8 mouse cellular contexts compared by ENCODE assay signal in genomic region chr2:30707099-30708000, GRCm38 (mm10).
A peak's percentile ranks its signal among the peaks of the same experiment; 100 is the strongest.
DNase-seq lines count a peak whose midpoint lies in the region; ATAC-seq and TF ChIP-seq lines count a peak whose summit lies in the region.

No protein-coding gene starts in this region.

- no peak for TF ChIP-seq CTCF in testis, adult 2 months (IDR thresholded peaks at IDR 0.05; ENCODE audit: control insufficient read depth, insufficient read depth, insufficient replicate concordance, low read depth, low read length)

- no peaks in the 10 kb centered on the region for H3K36me3 ChIP-seq in testis, adult 2 months (ENCODE audit: control insufficient read depth, insufficient read depth, low read length)
- no peaks in the 10 kb centered on the region for H3K36me3 ChIP-seq in intestine, embryonic 15.5 days
- H3K36me3 ChIP-seq in liver, embryonic 16.5 days (ENCODE audit: control insufficient read depth, insufficient read depth) = no peaks in the 10 kb centered on the region
- H3K36me3 ChIP-seq in neural tube, embryonic 15.5 days = no peaks in the 10 kb centered on the region

- no peak; the same call in 1 of the 2 replicates for TF ChIP-seq POLR2A in testis, adult 2 months (IDR thresholded peaks at IDR 0.05; ENCODE audit: control insufficient read depth, low read depth, low read length)

- peak overlapping the region; percentile 68 for H3K9ac ChIP-seq in intestine, embryonic 15.5 days
- peak overlapping the region; percentile 45; the same call in 1 of the 2 replicates for H3K9ac ChIP-seq in liver, embryonic 16.5 days (ENCODE audit: low read depth, low read length)
- H3K9ac ChIP-seq in neural tube, embryonic 15.5 days (replicated peaks) = peak overlapping the region; percentile 49

- peak; percentile 57 for ATAC-seq in common myeloid progenitor, adult 5-6 weeks (replicated peaks; ENCODE audit: low read depth, poor library complexity, severe bottlenecking)
- peak; percentile 39 for ATAC-seq in intestine, embryonic 15.5 days
- peak; percentile 50 for ATAC-seq in liver, embryonic 16.5 days (ENCODE audit: low read depth)
- ATAC-seq in neural tube, embryonic 15.5 days (ENCODE audit: low FRiP score) = peak; percentile 28

- WGBS in intestine, embryonic 15.5 days = 5% methylated on average over 44 of the region's 44 CpGs
- 5% methylated on average over 44 of the region's 44 CpGs for WGBS in liver, embryonic 16.5 days (ENCODE audit: insufficient replicate concordance)
- 5% methylated on average over 44 of the region's 44 CpGs for WGBS in neural tube, embryonic 15.5 days

- no peaks in the 10 kb centered on the region for H3K27me3 ChIP-seq in testis, adult 2 months (ENCODE audit: control insufficient read depth, insufficient read depth, low read length)
- no peaks in the 10 kb centered on the region for H3K27me3 ChIP-seq in intestine, embryonic 15.5 days (replicated peaks)
- peaks cover 50% of the 10 kb centered on the region for H3K27me3 ChIP-seq in liver, embryonic 16.5 days (ENCODE audit: control insufficient read depth, insufficient read depth, low read depth, low read length)
- H3K27me3 ChIP-seq in neural tube, embryonic 15.5 days (replicated peaks) = no peaks in the 10 kb centered on the region

- H3K4me1 ChIP-seq in testis, adult 2 months (ENCODE audit: control insufficient read depth, insufficient read depth, low read length) = peaks cover 32% of the 10 kb centered on the region
- peaks cover 47% of the 10 kb centered on the region for H3K4me1 ChIP-seq in intestine, embryonic 15.5 days (replicated peaks)
- peaks cover 5% of the 10 kb centered on the region for H3K4me1 ChIP-seq in liver, embryonic 16.5 days (ENCODE audit: control insufficient read depth, low read depth, low read length)
- peaks cover 59% of the 10 kb centered on the region for H3K4me1 ChIP-seq in neural tube, embryonic 15.5 days

- no peak for DNase-seq in testis, postnatal 14 days (ENCODE audit: low spot score)
- peak; percentile 99 for DNase-seq in heart, adult 11 months
- no peak for DNase-seq in right cerebral cortex, postnatal 36 days (ENCODE audit: low spot score in 2 of 2)

- H3K4me2 ChIP-seq in intestine, embryonic 15.5 days (replicated peaks) = peak overlapping the region; percentile 90
- peak overlapping the region; percentile 74 for H3K4me2 ChIP-seq in liver, embryonic 16.5 days (ENCODE audit: low read depth, low read length)
- H3K4me2 ChIP-seq in neural tube, embryonic 15.5 days = peak overlapping the region; percentile 72

- peak overlapping the region; percentile 75 for H3K27ac ChIP-seq in testis, adult 2 months (ENCODE audit: control insufficient read depth, insufficient read depth, low read depth, low read length)
- peak overlapping the region; percentile 100 for H3K27ac ChIP-seq in intestine, embryonic 15.5 days
- H3K27ac ChIP-seq in liver, embryonic 16.5 days (ENCODE audit: low read length) = peak overlapping the region; percentile 66
- peak overlapping the region; percentile 96 for H3K27ac ChIP-seq in neural tube, embryonic 15.5 days (replicated peaks)

- peak overlapping the region; percentile 75 for H3K4me3 ChIP-seq in testis, adult 2 months (ENCODE audit: control insufficient read depth, low read depth, low read length)
- H3K4me3 ChIP-seq in intestine, embryonic 15.5 days (replicated peaks) = peak overlapping the region; percentile 38
- peak overlapping the region; percentile 44 for H3K4me3 ChIP-seq in liver, embryonic 16.5 days (ENCODE audit: low read depth, low read length)
- H3K4me3 ChIP-seq in neural tube, embryonic 15.5 days (replicated peaks) = peak overlapping the region; percentile 35

- H3K9me3 ChIP-seq in intestine, embryonic 15.5 days = no peaks in the 10 kb centered on the region
- H3K9me3 ChIP-seq in liver, embryonic 16.5 days (replicated peaks; ENCODE audit: control insufficient read depth, low read length) = no peaks in the 10 kb centered on the region
- H3K9me3 ChIP-seq in neural tube, embryonic 15.5 days (replicated peaks) = no peaks in the 10 kb centered on the region
